ENCODE assay signal across 8 mouse cellular contexts in the genomic region with DNA sequence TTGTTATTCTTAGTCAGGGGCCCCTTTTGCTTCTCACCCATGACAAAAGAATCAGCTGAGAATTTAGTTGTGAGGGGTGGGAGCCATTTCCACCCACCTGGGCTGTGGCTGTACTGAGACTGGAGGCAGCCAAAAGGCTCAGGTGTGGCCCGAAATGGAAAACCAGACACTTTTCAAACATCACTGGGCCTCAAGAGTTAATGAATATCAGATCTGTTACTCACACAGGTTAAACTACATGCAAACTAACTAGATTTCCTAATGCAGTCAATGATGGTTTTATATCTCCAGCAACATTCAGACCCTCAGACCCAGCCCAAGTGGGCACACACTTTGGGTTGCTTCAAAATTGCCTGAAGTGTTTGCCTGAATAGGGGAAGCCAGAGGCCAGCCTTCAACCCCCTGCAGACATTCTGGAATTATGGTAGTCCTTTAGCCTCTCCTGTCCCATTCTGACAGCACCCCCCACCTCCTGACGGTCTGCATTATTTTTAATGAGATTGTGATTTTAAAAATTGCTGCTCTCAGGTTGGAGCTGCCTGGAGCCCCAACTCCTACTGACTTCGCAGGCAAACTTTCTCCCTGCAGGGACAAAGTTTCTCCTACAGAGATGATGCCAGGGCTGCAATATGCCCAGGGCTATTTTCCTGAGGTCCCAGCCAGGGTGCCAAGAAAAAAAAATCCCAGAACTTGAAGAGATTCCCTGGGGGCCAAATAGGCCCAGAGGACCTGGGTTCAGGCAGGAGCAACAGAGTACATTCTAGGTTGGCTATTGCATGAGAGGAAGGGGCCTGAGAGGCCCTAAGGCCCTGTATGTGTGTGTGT. TPM values are rescaled to one million over a fixed set of nuclear protein-coding genes. Genes with fewer than 3 reads are reported as not detected.
DNase-seq lines count a peak whose midpoint lies in the region; ATAC-seq lines count a peak whose summit lies in the region.

No protein-coding gene starts in this region.

- H3K9ac ChIP-seq in hindbrain, embryonic 12.5 days = peak overlapping the region; percentile 99
- H3K9ac ChIP-seq in liver, embryonic 15.5 days = peak overlapping the region; percentile 25; the same call in 1 of the 2 replicates

- 15% methylated on average over 3 of the region's 3 CpGs for WGBS in hindbrain, embryonic 12.5 days
- WGBS in liver, embryonic 15.5 days (ENCODE audit: insufficient replicate concordance) = 50% methylated on average over 3 of the region's 3 CpGs

- peaks cover 22% of the 10 kb centered on the region for H3K4me1 ChIP-seq in hindbrain, embryonic 12.5 days
- H3K4me1 ChIP-seq in liver, embryonic 15.5 days (replicated peaks) = peaks cover 9% of the 10 kb centered on the region; the same call in 1 of the 2 replicates

- ATAC-seq in hindbrain, embryonic 12.5 days (ENCODE audit: low FRiP score) = no peak
- no peak for ATAC-seq in liver, embryonic 15.5 days (ENCODE audit: insufficient read depth)
- no peak for ATAC-seq in monocyte, adult 5-6 weeks (replicated peaks; ENCODE audit: insufficient number of reproducible peaks, low FRiP score, low TSS enrichment, poor library complexity, severe bottlenecking)

- H3K36me3 ChIP-seq in hindbrain, embryonic 12.5 days = peaks cover 29% of the 10 kb centered on the region
- H3K36me3 ChIP-seq in liver, embryonic 15.5 days (replicated peaks) = no peaks in the 10 kb centered on the region

- peak overlapping the region; percentile 79 for H3K4me2 ChIP-seq in hindbrain, embryonic 12.5 days (replicated peaks)
- peak overlapping the region; percentile 54 for H3K4me2 ChIP-seq in liver, embryonic 15.5 days

- DNase-seq in adrenal gland, postnatal 10 days = peak; percentile 58
- no peak for DNase-seq in adrenal gland, adult 8-10 months
- peak; percentile 14 for DNase-seq in Muller cell, postnatal 12 days (ENCODE audit: inconsistent ontology term)
- no peak for DNase-seq in cerebellum, adult 18-20 months
- no peak for DNase-seq in cerebellum, postnatal 25 days

- 0 out of 2 replicates have a peak, but pooled peaks cover 4% of the 10 kb centered on the region for H3K27me3 ChIP-seq in hindbrain, embryonic 12.5 days
- H3K27me3 ChIP-seq in liver, embryonic 15.5 days = peaks cover 75% of the 10 kb centered on the region

- H3K9me3 ChIP-seq in hindbrain, embryonic 12.5 days (replicated peaks) = no peaks in the 10 kb centered on the region
- H3K9me3 ChIP-seq in liver, embryonic 15.5 days (replicated peaks) = no peaks in the 10 kb centered on the region

- peak overlapping the region; percentile 100 for H3K27ac ChIP-seq in hindbrain, embryonic 12.5 days
- H3K27ac ChIP-seq in liver, embryonic 15.5 days (replicated peaks) = no peak overlapping the region

- peak overlapping the region; percentile 92 for H3K4me3 ChIP-seq in hindbrain, embryonic 12.5 days
- peak overlapping the region; percentile 54; the same call in 1 of the 2 replicates for H3K4me3 ChIP-seq in liver, embryonic 15.5 days (replicated peaks)

RNA-seq across cellular contexts. Expression of a gene that starts 9.6 kb away (rescaled TPM):
- 10 to 100 TPM; 78.3 to 79.6 TPM for total RNA-seq in adrenal gland, postnatal 10 days (2021)
- 100 to 1,000 TPM; 108 to 141 (median 120) TPM for total RNA-seq in adrenal gland, adult 8-10 months (2022)
- polyA plus RNA-seq in hindbrain, embryonic 12.5 days (2016; fragmentation: Nextera tagmentation; extraction: Ambion mirVana) = 133 and 146 TPM in 2 replicates
- polyA plus RNA-seq in liver, embryonic 15.5 days (2015; fragmentation: Nextera tagmentation; extraction: Ambion mirVana) = 6.5 and 6.7 TPM in 2 replicates
- total RNA-seq in monocyte, adult 5-6 weeks (2017) = not detected in 3 replicates

Comparison
In these comparisons a context has a peak if more than half of its experiments do, and no peak if none do; other contexts are left out.
1. DNase-seq: peak in adrenal gland, postnatal 10 days (single experiment) and Muller cell, postnatal 12 days (single experiment); none in adrenal gland, adult 8-10 months (single experiment), cerebellum, adult 18-20 months (0 of 2) and cerebellum, postnatal 25 days (0 of 2).
2. RNA of a gene that starts 9.6 kb away (total RNA-seq): 108 to 141 TPM in adrenal gland, adult 8-10 months and 78.3 to 79.6 TPM in adrenal gland, postnatal 10 days; not detected in monocyte, adult 5-6 weeks; every median in the first group is over 10 times any median in the second.